Mouse (Mus musculus) hindbrain, postnatal 0 days (tissue): ENCODE data around the gene Apba3. TPM values are rescaled to one million over a fixed set of nuclear protein-coding genes. Genes with fewer than 3 reads are reported as not detected.

Source experiments
- ATAC-seq: fragments of 200-750 bp; cut with Nextera tagmentation; 2 replicates; pipeline ENCODE4 v1.8.0; 2017; ENCODE audit warnings: mild to moderate bottlenecking, moderate TSS enrichment, moderate library complexity
- DNase-seq: peaks from one replicate; pipeline ENCODE4 v3.0.0-alpha.2; 2015; ENCODE audit warnings: low spot score
- H3K27ac ChIP-seq: fragments of 300-500 bp; sonication (generic); 2 replicates; pipeline ENCODE4 v1.5.1; 2014; ENCODE audit warnings: mild to moderate bottlenecking
- H3K27me3 ChIP-seq: fragments of 300-500 bp; sonication (generic); 2 replicates; pipeline ENCODE4 v1.6.1; 2014; ENCODE audit warnings: low read length, mixed read lengths; ENCODE audit not compliant: insufficient read depth
- H3K36me3 ChIP-seq: fragments of 300-500 bp; sonication (generic); 2 replicates; pipeline ENCODE4 v1.6.1; 2014; ENCODE audit warnings: low read length, mixed read lengths; ENCODE audit not compliant: insufficient read depth
- H3K4me1 ChIP-seq: fragments of 300-500 bp; sonication (generic); 2 replicates; pipeline ENCODE4 v1.6.1; 2014; ENCODE audit warnings: antibody characterized with exemption, low read length, mixed read lengths; ENCODE audit not compliant: insufficient read depth
- H3K4me2 ChIP-seq: fragments of 300-500 bp; sonication (generic); 2 replicates; pipeline ENCODE4 v1.6.1; 2014; ENCODE audit warnings: low read depth, mild to moderate bottlenecking, low read length, moderate library complexity, mixed read lengths
- H3K4me3 ChIP-seq: fragments of 300-500 bp; sonication (generic); 2 replicates; pipeline ENCODE4 v1.5.1; 2014; ENCODE audit warnings: low read length
- H3K9ac ChIP-seq: fragments of 300-500 bp; sonication (generic); replicated peaks from 2 replicates; pipeline ENCODE4 v1.6.1; 2014; ENCODE audit warnings: mild to moderate bottlenecking, low read length, moderate library complexity, mixed read lengths
- H3K9me3 ChIP-seq: fragments of 300-500 bp; sonication (generic); 2 replicates; pipeline ENCODE4 v1.6.1; 2016; ENCODE audit warnings: low read length, mixed read lengths
- CTCF ChIP-seq: IDR thresholded peaks from 2 replicates; pipeline ENCODE4 v1.5.1; 2016; ENCODE audit warnings: antibody characterized with exemption, control low read depth, low read depth
- WGBS: fragments of 180-500 bp; shearing (Covaris S2); extraction: QIAGEN DNeasy Blood & Tissue Kit; methylation state at CpG from one replicate; pipeline ENCODE4 v1.1.7; 2014; 5-methylcytosine and 5-hydroxymethylcytosine counted together
- polyA plus RNA-seq: library from polyadenylated mRNA; unstranded; fragments of >200 nt; fragmentation: Nextera tagmentation; extraction: Ambion mirVana; gene quantifications from 2 replicates; pipeline ENCODE4 v1.2.1, GENCODE M21; 2015
- total RNA-seq: library from RNA; depleted of rRNA; stranded (reverse); fragments of >200 nt; gene quantifications from 2 replicates; pipeline ENCODE4 v1.2.3, GENCODE M21; 2014

Gene Apba3
- total and polyA plus RNA-seq, 2 experiments from 2014 or later: 24.0 to 63.6 TPM

DNA sequence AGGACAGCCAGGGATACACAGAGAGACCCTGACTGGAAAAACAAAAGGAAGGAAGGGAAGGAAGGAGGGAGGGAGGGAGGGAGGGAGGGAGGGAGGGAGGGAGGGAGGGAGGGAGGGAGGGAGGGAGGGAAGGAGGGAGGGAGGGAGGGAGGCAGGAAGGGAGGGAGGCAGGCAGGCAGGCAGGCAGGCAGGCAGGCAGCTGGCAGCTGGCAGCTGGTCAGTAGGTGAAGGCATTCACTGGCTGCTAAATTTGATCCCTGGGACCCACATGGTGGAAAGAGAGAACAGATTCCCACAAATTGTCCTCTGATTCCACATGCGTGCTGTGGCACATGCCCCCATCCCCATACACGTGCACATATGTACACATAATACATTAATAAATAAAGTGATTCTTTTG is 28.1 kb upstream of the Apba3 start:
- no peak overlapping the region for H3K4me3 ChIP-seq
- no peaks in the 10 kb centered on the region for H3K9me3 ChIP-seq
- ATAC-seq (no peak), DNase-seq (no peak)
- no peak overlapping the region for H3K9ac ChIP-seq
- no peak overlapping the region for H3K27ac ChIP-seq
- WGBS: 73% methylated on average over 2 of the region's 2 CpGs
- H3K36me3 ChIP-seq: no peaks in the 10 kb centered on the region
- no peak for TF ChIP-seq CTCF
- H3K27me3 ChIP-seq: no peaks in the 10 kb centered on the region
- no peak overlapping the region for H3K4me2 ChIP-seq
- H3K4me1 ChIP-seq: peaks cover 4% of the 10 kb centered on the region; the same call in 1 of the 2 replicates

GRCm38 (mm10) chr10:81240876-81241275 is 25.9 kb upstream of the Apba3 start:
- H3K4me3 ChIP-seq: no peak overlapping the region
- H3K36me3 ChIP-seq: no peaks in the 10 kb centered on the region
- 25% methylated on average over 13 of the region's 13 CpGs for WGBS
- ATAC-seq (0 out of 2 replicates have a peak, but pooled peaks have one; percentile 31), DNase-seq (peak; percentile 78)
- TF ChIP-seq CTCF: peak; percentile 75
- no peak overlapping the region for H3K9ac ChIP-seq
- H3K4me2 ChIP-seq: no peak overlapping the region
- H3K9me3 ChIP-seq: no peaks in the 10 kb centered on the region
- H3K27ac ChIP-seq: no peak overlapping the region
- H3K4me1 ChIP-seq: no peaks in the 10 kb centered on the region
- H3K27me3 ChIP-seq: no peaks in the 10 kb centered on the region

DNA sequence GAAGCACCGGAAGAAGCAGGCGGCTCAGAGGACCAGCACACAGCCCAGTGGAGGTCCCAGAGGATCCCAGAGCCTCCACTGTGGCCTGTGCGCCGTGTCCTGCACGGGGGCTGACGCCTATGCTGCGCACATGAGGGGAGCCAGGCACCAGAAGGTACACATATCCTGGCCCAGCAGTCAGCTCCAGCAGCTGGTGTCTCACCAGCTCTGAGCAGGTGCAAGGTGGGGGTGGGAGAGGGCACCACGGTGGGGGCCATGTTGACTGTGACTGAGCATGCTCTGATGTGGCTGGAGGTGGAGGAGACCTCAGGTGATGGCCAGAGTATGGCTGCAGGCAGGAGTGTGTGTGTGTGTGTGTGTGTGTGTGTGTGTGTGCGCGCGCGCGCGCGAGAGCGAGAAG is 24.7 kb upstream of the Apba3 start:
- ATAC-seq (no peak), DNase-seq (no peak)
- Histone ChIP-seq H3K36me3 (no peaks in the 10 kb centered on the region), H3K9ac (no peak overlapping the region), H3K27ac (no peak overlapping the region), H3K9me3 (no peaks in the 10 kb centered on the region), H3K27me3 (no peaks in the 10 kb centered on the region), H3K4me2 (no peak overlapping the region), H3K4me1 (no peaks in the 10 kb centered on the region), H3K4me3 (no peak overlapping the region)
- TF ChIP-seq CTCF: no peak
- WGBS: 90% methylated on average over 16 of the region's 16 CpGs

GRCm38 (mm10) chr10:81244146-81244545 is 22.6 kb upstream of the Apba3 start:
- Histone ChIP-seq H3K4me2 (no peak overlapping the region), H3K4me1 (no peaks in the 10 kb centered on the region), H3K9ac (no peak overlapping the region), H3K9me3 (no peaks in the 10 kb centered on the region), H3K27ac (no peak overlapping the region), H3K27me3 (no peaks in the 10 kb centered on the region), H3K36me3 (0 out of 2 replicates have a peak, but pooled peaks cover 4% of the 10 kb centered on the region), H3K4me3 (no peak overlapping the region)
- no peak for TF ChIP-seq CTCF
- ATAC-seq: no peak; the same call in 1 of the 2 replicates
- 75% methylated on average over 4 of the region's 4 CpGs for WGBS
- DNase-seq: no peak

DNA sequence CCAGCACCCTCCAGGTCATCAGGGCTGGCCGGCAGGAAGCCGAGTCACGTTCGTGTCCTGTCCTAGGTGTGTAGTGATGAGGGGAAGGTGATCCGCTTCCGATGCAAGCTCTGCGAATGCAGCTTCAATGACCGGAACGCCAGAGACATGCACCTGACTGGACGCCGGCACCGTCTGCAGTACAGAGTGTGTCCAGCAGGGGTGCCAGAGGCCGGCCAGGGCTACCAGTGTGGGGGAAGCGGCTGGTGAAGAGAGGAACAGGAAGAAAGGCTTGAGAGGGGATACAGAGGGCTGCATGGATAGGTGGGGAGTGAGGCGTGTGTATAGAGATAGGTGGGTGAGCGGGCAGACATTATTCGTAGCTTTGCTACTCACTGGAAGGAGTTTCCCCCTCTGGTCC is 22.2 kb upstream of the Apba3 start:
- 7% methylated on average over 17 of the region's 17 CpGs for WGBS

DNA sequence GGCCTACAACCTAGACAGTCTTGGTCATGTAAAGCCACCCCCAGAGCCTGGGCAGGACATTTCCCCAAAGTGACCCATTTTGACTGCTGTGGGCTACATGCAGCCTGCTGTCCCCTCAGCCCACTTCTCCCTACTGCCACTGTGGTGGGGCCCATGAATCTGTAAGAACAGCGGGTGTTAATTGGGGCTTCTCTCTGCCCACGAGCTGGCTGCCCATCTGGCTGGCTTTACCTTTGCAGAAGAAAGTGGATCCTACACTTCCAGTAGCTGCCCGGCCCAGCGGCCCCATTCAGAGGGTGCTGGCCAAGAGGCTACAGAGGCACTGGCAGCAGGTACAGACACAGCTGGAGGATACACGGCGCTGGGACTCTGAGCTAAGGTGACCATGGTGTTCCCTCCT is 21.6 kb upstream of the Apba3 start:
- Histone ChIP-seq H3K9ac (no peak overlapping the region), H3K27ac (no peak overlapping the region), H3K4me3 (no peak overlapping the region), H3K9me3 (no peaks in the 10 kb centered on the region), H3K4me1 (no peaks in the 10 kb centered on the region), H3K4me2 (no peak overlapping the region), H3K36me3 (0 out of 2 replicates have a peak, but pooled peaks cover 6% of the 10 kb centered on the region), H3K27me3 (no peaks in the 10 kb centered on the region)
- DNase-seq: no peak
- 88% methylated on average over 6 of the region's 6 CpGs for WGBS
- TF ChIP-seq CTCF: no peak
- no peak for ATAC-seq

More for the DNA sequence above, 22.2 kb upstream of the Apba3 start:
- Histone ChIP-seq H3K4me3 (no peak overlapping the region), H3K9ac (no peak overlapping the region), H3K27ac (no peak overlapping the region), H3K4me2 (no peak overlapping the region), H3K9me3 (no peaks in the 10 kb centered on the region), H3K4me1 (no peaks in the 10 kb centered on the region), H3K27me3 (no peaks in the 10 kb centered on the region), H3K36me3 (0 out of 2 replicates have a peak, but pooled peaks cover 4% of the 10 kb centered on the region)
- peak; percentile 99 for TF ChIP-seq CTCF
- ATAC-seq (peak; percentile 67), DNase-seq (peak; percentile 77)

DNA sequence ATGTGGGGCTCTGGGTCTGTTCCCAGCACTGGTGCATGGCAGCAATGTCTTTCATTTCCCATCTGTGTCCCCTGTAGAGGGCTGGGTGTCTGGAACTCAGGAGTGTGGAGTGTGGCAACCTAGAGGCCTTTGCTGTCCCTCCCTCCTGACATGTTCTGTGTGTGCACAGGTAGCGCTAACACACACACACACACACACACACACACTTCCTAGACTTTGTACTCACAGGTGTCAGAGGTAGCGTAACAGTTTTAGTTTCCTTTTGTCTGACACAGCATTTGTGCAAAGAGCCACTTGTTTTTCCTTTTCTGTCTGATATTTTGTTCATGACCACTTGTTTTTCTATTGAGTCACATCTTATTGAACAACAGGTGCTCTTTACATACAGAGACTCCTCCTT is 19.0 kb upstream of the Apba3 start:
- no peak for TF ChIP-seq CTCF
- no peak overlapping the region for H3K9ac ChIP-seq
- WGBS: 92% methylated on average over 2 of the region's 2 CpGs
- no peaks in the 10 kb centered on the region for H3K4me1 ChIP-seq
- H3K4me2 ChIP-seq: no peak overlapping the region
- no peak overlapping the region for H3K27ac ChIP-seq
- no peak overlapping the region for H3K4me3 ChIP-seq
- ATAC-seq: no peak
- no peak for DNase-seq
- peaks cover 10% of the 10 kb centered on the region; the same call in 1 of the 2 replicates for H3K36me3 ChIP-seq
- no peaks in the 10 kb centered on the region for H3K9me3 ChIP-seq
- no peaks in the 10 kb centered on the region for H3K27me3 ChIP-seq
